Mouse (Mus musculus): ENCODE data around the gene Asb1.

DNA sequence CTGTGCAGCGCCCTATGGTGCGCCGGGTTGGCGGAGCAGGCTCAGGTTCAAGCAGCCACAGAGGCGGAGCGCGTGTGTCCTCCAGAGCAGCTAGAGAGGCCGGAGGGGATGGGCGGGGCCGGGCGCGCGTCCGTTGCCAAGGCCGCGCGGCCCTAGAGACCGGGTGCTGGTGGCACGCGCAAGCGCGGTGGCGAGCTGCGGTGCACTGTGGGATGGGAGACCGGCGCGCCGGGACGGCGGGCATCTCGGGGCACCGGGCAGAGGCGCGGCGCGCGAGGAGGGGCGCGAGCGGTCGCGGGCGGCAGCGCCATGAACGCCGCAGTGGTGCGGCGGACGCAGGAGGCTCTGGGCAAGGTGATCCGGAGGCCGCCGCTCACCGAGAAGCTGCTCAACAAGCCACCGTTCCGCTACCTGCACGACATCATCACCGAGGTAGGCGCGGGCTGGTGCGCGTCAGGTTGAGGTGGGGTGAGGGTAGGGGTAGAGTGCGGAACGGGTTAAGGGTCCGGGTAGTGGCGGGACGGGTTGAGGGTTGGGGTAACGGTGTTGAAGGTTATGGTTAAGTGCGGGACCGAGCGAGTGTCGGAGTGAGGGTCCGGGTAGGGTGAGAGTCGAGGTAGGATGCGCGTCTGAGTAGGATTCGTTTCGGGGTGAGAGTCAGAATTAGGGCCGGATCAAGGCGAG lies 45.7 kb upstream of the Asb1 start, which contains the start of gene Traf3ip1:
- TF ChIP-seq CTCF (IDR thresholded peaks at IDR 0.05) (no peak), EP300 (IDR thresholded peaks at IDR 0.05) (no peak)

Measured in lung, postnatal 0 days (tissue).